Mouse (Mus musculus) frontal cortex, postnatal 10 days (tissue): ENCODE measurements around the gene Mrps10.
"Not testable (repeated sequence)": the region's sequence is repeated elsewhere in the genome, so short reads cannot be mapped to it uniquely, and the experiment has no call there.

ENCODE experiments used
- DNase-seq, 2 experiments: peaks; one replicate each; pipeline ENCODE4 v3.0.0; 2022; ENCODE audit warnings: low spot score in 2 of 2, mixed read lengths in 1 of 2

Gene Mrps10

GRCm38 (mm10) chr17:47381917-47382316 is 13.2 kb downstream of the Mrps10 start:
- DNase-seq, result no peak

- DNase-seq, result no peak
Measured at GRCm38 (mm10) chr17:47383266-47383665, 14.6 kb downstream of the Mrps10 start.

- DNase-seq, result no peak
Measured at GRCm38 (mm10) chr17:47384064-47384463, 15.4 kb downstream of the Mrps10 start.

GRCm38 (mm10) chr17:47385145-47385544 is 16.5 kb downstream of the Mrps10 start, which contains the start of gene Guca1b:
Guca1b (plus strand) TSS chr17:47385393.
- DNase-seq, result no peak

GRCm38 (mm10) chr17:47386649-47387048 is 18.0 kb downstream of the Mrps10 start:
- no peak for DNase-seq

- no peak for DNase-seq
Measured at GRCm38 (mm10) chr17:47394223-47394869, 25.7 kb downstream of the Mrps10 start.

- peak in 1 of 2 experiments; percentile 20 for DNase-seq
Measured at GRCm38 (mm10) chr17:47395376-47395913, 26.8 kb downstream of the Mrps10 start.

- DNase-seq, result no peak
Measured at GRCm38 (mm10) chr17:47399091-47399490, 30.4 kb downstream of the Mrps10 start.

GRCm38 (mm10) chr17:47400451-47400850 is 31.8 kb downstream of the Mrps10 start, which contains the start of gene Guca1a:
Guca1a (minus strand) TSS chr17:47400584.
- no peak for DNase-seq

- DNase-seq, result no peak
Measured at GRCm38 (mm10) chr17:47407717-47408557, 39.2 kb downstream of the Mrps10 start.

GRCm38 (mm10) chr17:47408558-47408898 is 39.8 kb downstream of the Mrps10 start:
- peak in 1 of 2 experiments; percentile 30 for DNase-seq

GRCm38 (mm10) chr17:47409897-47410861 is 41.5 kb downstream of the Mrps10 start:
- DNase-seq, result peak in 1 of 2 experiments; percentile 15

GRCm38 (mm10) chr17:47420195-47420594 is 51.5 kb downstream of the Mrps10 start:
- no peak for DNase-seq

- no peak for DNase-seq
Measured at GRCm38 (mm10) chr17:47421566-47421965, 52.9 kb downstream of the Mrps10 start.

- not testable (repeated sequence) for DNase-seq
Measured at GRCm38 (mm10) chr17:47422616-47423015, 53.9 kb downstream of the Mrps10 start.

- no peak for DNase-seq
Measured at GRCm38 (mm10) chr17:47424186-47424585, 55.5 kb downstream of the Mrps10 start.

- no peak for DNase-seq
Measured at GRCm38 (mm10) chr17:47427316-47427715, 58.6 kb downstream of the Mrps10 start.

GRCm38 (mm10) chr17:47428831-47429304 is 60.2 kb downstream of the Mrps10 start:
- no peak for DNase-seq

GRCm38 (mm10) chr17:47430815-47431214 is 62.1 kb downstream of the Mrps10 start:
- DNase-seq, result no peak
